Mouse (Mus musculus): ENCODE measurements at regions not wholly inside any gene's neighbourhood (a gene's known extent, or its start where the extent isn't known, plus 50 kb on each side); places are given as distances from the start of the nearest gene placed in this dataset.

DNA sequence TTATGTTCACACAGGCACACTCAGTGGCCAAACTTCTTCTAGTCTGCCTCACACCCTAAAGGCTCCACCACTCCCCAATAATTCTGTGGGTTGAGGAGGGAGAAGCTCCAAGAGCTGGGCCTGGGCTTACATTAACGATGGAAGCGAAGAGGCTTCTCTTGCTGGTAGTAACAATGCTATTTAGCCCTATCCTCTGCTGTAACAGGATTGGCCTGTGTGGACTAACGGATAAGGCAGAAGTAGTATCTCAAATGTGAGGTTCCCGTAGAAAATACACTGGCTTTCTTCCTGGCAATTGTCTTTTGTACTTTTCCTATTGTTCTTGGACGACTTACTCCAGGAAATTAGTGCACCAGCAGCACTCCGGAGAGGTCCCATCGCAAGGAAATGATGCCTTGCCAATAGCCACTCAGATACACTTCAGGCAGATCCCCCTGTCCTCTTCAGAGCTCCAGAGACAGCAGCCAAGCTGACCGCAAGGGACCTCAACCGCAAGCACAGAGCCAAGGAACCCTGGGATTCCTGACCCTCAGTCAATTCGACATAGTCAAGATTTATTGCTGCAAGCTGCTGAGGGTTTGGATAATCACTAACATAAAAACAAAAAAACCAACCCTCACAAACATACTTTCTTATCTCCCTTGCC is 96.2 kb upstream of the Bank1 start:
- TF ChIP-seq CTCF (IDR thresholded peaks at IDR 0.05; ENCODE audit: low read depth), result no peak
- no peak for TF ChIP-seq EP300 (optimal IDR thresholded peaks at IDR 0.05)
- no peaks in the 10 kb centered on the region for H3K36me3 ChIP-seq (ENCODE audit: control insufficient read depth, insufficient read depth, low read length)
- H3K27me3 ChIP-seq (ENCODE audit: control insufficient read depth, insufficient read depth, low read length), result no peaks in the 10 kb centered on the region
- no peak overlapping the region for H3K4me3 ChIP-seq (ENCODE audit: low read depth, low read length)
- H3K4me2 ChIP-seq (replicated peaks; ENCODE audit: low read depth), result no peak overlapping the region
- H3K27ac ChIP-seq (replicated peaks), result no peak overlapping the region
- no peak for ATAC-seq (ENCODE audit: low FRiP score, low TSS enrichment)
- no peak overlapping the region for H3K9ac ChIP-seq (ENCODE audit: low read length)
- no peak for DNase-seq (ENCODE audit: low spot score)
- WGBS, result 77% methylated on average over 10 of the region's 10 CpGs
- H3K4me1 ChIP-seq (replicated peaks; ENCODE audit: control insufficient read depth, insufficient read depth), result no peaks in the 10 kb centered on the region
- no peaks in the 10 kb centered on the region for H3K9me3 ChIP-seq (ENCODE audit: control insufficient read depth, low read length)

DNA sequence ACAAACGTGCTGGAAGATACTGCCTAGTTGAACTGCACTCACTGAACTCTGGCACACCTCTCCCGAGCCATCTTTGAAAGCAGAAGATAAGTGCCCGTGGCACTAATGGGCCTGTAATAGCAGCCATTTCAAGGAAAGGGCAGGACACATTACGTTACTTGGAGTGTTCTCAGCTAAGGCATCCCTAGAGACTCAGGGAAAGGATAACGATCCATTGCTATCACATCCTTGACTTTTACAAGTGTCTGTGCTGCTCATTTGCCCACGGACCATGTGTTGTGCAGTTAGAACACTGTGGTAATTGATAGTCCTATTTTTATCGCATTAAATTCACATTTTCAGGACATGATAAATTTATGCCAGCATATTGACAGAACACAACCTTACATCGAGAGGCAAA is 79.7 kb upstream of the Bank1 start:
- H3K27me3 ChIP-seq (ENCODE audit: control insufficient read depth, insufficient read depth, low read length), result no peaks in the 10 kb centered on the region
- DNase-seq (ENCODE audit: low spot score), result no peak
- 78% methylated on average over 8 of the region's 8 CpGs for WGBS

DNA sequence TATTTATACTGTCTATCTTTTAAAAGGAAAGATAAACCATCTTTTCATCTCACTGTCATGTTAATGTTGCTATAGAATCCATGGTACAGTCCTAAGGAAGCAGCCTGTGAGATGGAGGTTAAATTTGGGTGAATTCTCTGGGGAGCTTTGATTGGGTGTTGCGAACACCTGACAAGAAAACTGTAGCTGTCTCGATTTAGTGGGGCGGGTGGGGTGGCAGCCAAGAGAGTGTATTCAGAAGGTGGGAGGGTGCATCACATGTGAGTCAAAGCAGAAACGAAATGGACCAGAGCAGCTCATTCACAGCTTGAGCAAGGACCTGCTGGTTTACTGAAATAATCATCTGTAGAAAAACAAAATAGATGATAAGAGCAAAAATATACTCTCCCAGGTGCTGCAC is 57.4 kb upstream of the Bank1 start:
- no peak overlapping the region for H3K4me2 ChIP-seq (replicated peaks; ENCODE audit: low read depth)
- ATAC-seq (ENCODE audit: low FRiP score, low TSS enrichment) (no peak), DNase-seq (ENCODE audit: low spot score) (no peak)
- no peak overlapping the region for H3K9ac ChIP-seq (ENCODE audit: low read length)
- H3K27ac ChIP-seq (replicated peaks), result no peak overlapping the region
- no peaks in the 10 kb centered on the region for H3K27me3 ChIP-seq (ENCODE audit: control insufficient read depth, insufficient read depth, low read length)
- no peaks in the 10 kb centered on the region for H3K9me3 ChIP-seq (ENCODE audit: control insufficient read depth, low read length)
- no peaks in the 10 kb centered on the region for H3K36me3 ChIP-seq (ENCODE audit: control insufficient read depth, insufficient read depth, low read length)
- 66% methylated on average over 4 of the region's 4 CpGs for WGBS
- no peaks in the 10 kb centered on the region for H3K4me1 ChIP-seq (replicated peaks; ENCODE audit: control insufficient read depth, insufficient read depth)
- no peak for TF ChIP-seq EP300 (optimal IDR thresholded peaks at IDR 0.05)
- no peak for TF ChIP-seq CTCF (IDR thresholded peaks at IDR 0.05; ENCODE audit: low read depth)
- H3K4me3 ChIP-seq (ENCODE audit: low read depth, low read length), result no peak overlapping the region

More for the DNA sequence above, 79.7 kb upstream of the Bank1 start:
- ATAC-seq (ENCODE audit: low FRiP score, low TSS enrichment), result no peak
- no peak for TF ChIP-seq CTCF (IDR thresholded peaks at IDR 0.05; ENCODE audit: low read depth)
- no peaks in the 10 kb centered on the region for H3K36me3 ChIP-seq (ENCODE audit: control insufficient read depth, insufficient read depth, low read length)
- H3K4me1 ChIP-seq (replicated peaks; ENCODE audit: control insufficient read depth, insufficient read depth), result no peaks in the 10 kb centered on the region
- H3K27ac ChIP-seq (replicated peaks), result no peak overlapping the region
- H3K9ac ChIP-seq (ENCODE audit: low read length), result no peak overlapping the region
- no peaks in the 10 kb centered on the region for H3K9me3 ChIP-seq (ENCODE audit: control insufficient read depth, low read length)
- no peak overlapping the region for H3K4me3 ChIP-seq (ENCODE audit: low read depth, low read length)
- H3K4me2 ChIP-seq (replicated peaks; ENCODE audit: low read depth), result no peak overlapping the region

DNA sequence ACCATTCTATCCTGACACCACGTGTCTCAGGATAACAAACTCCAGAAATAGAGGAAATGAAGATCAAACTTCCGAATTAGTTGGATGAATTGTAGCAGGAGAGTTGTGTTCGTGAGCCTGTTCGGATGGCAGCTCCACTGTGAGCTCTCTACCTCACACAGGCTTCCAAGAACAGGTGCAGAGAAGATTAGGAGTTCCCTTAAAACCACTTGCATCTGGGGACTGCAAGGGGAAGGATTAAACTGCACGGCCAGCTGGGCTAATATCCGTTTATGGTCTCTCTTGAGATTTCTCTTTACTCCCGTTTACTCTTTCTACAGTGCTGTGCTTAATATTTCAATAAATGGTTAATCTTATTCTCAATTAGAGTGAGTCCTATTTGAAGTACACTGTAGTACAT is 54.8 kb upstream of the Bank1 start:
- Histone ChIP-seq H3K36me3 (ENCODE audit: control insufficient read depth, insufficient read depth, low read length) (no peaks in the 10 kb centered on the region), H3K27me3 (ENCODE audit: control insufficient read depth, insufficient read depth, low read length) (no peaks in the 10 kb centered on the region), H3K9ac (ENCODE audit: low read length) (no peak overlapping the region), H3K4me3 (ENCODE audit: low read depth, low read length) (no peak overlapping the region), H3K9me3 (ENCODE audit: control insufficient read depth, low read length) (no peaks in the 10 kb centered on the region), H3K4me2 (replicated peaks; ENCODE audit: low read depth) (no peak overlapping the region), H3K4me1 (replicated peaks; ENCODE audit: control insufficient read depth, insufficient read depth) (no peaks in the 10 kb centered on the region), H3K27ac (replicated peaks) (no peak overlapping the region)
- WGBS, result 60% methylated on average over 7 of the region's 7 CpGs
- no peak for ATAC-seq (ENCODE audit: low FRiP score, low TSS enrichment)
- no peak for TF ChIP-seq CTCF (IDR thresholded peaks at IDR 0.05; ENCODE audit: low read depth)
- TF ChIP-seq EP300 (optimal IDR thresholded peaks at IDR 0.05), result no peak
- no peak for DNase-seq (ENCODE audit: low spot score)

DNA sequence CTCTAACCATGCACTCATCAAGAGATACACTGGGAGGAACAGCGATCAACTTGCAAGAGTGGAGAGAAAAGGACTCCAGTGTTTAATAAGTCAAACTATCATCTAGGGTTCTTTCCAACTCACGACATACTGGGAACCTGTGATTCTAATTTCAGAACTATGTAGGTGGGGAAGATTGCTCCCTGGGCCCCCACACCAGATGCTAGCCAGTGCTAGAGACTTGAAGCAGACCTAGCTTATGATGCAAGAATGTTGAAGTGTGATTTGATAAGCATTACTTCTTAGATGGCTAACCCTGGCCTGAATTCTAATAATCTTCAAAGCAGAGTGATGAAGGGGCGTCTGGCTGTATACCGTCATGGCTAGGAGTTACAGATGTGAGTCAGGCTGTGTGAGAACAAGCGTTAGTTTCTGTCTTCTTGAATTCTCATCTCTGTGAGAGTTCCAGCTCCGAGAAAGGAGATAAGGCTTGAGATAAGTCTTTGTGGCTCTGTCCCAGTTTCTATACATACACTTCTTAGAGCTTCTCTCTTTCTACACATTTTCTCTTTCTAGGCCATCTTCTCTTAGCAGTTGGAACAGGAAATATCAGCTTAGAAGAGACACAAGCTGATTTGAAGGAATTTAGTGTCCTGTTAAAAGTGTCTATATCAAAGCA is 54.0 kb upstream of the Bank1 start:
- no peak overlapping the region for H3K4me3 ChIP-seq (ENCODE audit: low read depth, low read length)
- H3K9me3 ChIP-seq (ENCODE audit: control insufficient read depth, low read length), result no peaks in the 10 kb centered on the region
- WGBS, result 80% methylated on average over 6 of the region's 6 CpGs
- H3K27ac ChIP-seq (replicated peaks), result no peak overlapping the region
- no peak overlapping the region for H3K4me2 ChIP-seq (replicated peaks; ENCODE audit: low read depth)
- ATAC-seq (ENCODE audit: low FRiP score, low TSS enrichment), result no peak
- no peak overlapping the region for H3K9ac ChIP-seq (ENCODE audit: low read length)
- no peaks in the 10 kb centered on the region for H3K27me3 ChIP-seq (ENCODE audit: control insufficient read depth, insufficient read depth, low read length)
- no peaks in the 10 kb centered on the region for H3K4me1 ChIP-seq (replicated peaks; ENCODE audit: control insufficient read depth, insufficient read depth)
- no peak for TF ChIP-seq EP300 (optimal IDR thresholded peaks at IDR 0.05)
- TF ChIP-seq CTCF (IDR thresholded peaks at IDR 0.05; ENCODE audit: low read depth), result no peak
- no peak for DNase-seq (ENCODE audit: low spot score)
- no peaks in the 10 kb centered on the region for H3K36me3 ChIP-seq (ENCODE audit: control insufficient read depth, insufficient read depth, low read length)

DNA sequence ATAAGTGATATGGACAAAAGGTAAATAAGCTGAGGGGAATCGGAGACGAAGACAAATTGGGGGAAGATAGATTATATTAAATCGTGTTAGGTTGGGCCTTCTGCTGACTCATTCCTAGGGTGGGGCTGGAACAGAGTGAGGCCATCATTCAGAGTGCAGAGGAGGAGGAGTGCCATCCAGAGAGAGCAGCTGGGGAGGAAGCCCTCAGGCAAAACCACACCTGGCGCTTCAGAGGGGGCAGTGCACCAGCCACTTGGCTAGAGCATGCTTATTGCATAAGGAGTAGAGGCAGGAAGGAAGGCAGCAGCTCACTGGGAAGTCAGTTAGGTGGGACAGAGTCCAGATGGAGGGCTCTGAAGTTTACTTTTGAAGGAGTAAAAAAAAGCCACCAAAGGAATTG is 51.0 kb upstream of the Bank1 start:
- no peaks in the 10 kb centered on the region for H3K36me3 ChIP-seq (ENCODE audit: control insufficient read depth, insufficient read depth, low read length)
- 45% methylated on average over 4 of the region's 4 CpGs for WGBS
- DNase-seq (ENCODE audit: low spot score), result no peak
- H3K9ac ChIP-seq (ENCODE audit: low read length), result no peak overlapping the region
- H3K27ac ChIP-seq (replicated peaks), result no peak overlapping the region
- H3K9me3 ChIP-seq (ENCODE audit: control insufficient read depth, low read length), result no peaks in the 10 kb centered on the region
- H3K4me1 ChIP-seq (replicated peaks; ENCODE audit: control insufficient read depth, insufficient read depth), result no peaks in the 10 kb centered on the region
- no peak for TF ChIP-seq CTCF (IDR thresholded peaks at IDR 0.05; ENCODE audit: low read depth)
- TF ChIP-seq EP300 (optimal IDR thresholded peaks at IDR 0.05), result no peak
- H3K4me3 ChIP-seq (ENCODE audit: low read depth, low read length), result no peak overlapping the region
- no peak overlapping the region for H3K4me2 ChIP-seq (replicated peaks; ENCODE audit: low read depth)
- no peaks in the 10 kb centered on the region for H3K27me3 ChIP-seq (ENCODE audit: control insufficient read depth, insufficient read depth, low read length)
- no peak for ATAC-seq (ENCODE audit: low FRiP score, low TSS enrichment)

Data from stomach, postnatal 0 days (tissue).